Mouse (Mus musculus) midbrain, embryonic 10.5 days (tissue): ENCODE measurements around the gene Cdc42bpg. TPM values are rescaled to one million over a fixed set of nuclear protein-coding genes. Genes with fewer than 3 reads are reported as not detected.

Source experiments
- DNase-seq: peaks from one replicate; pipeline ENCODE4 v3.0.0-alpha.2; 2017; ENCODE audit warnings: low spot score
- H3K27ac ChIP-seq: fragments of 300-500 bp; sonication (generic); replicated peaks from 2 replicates; pipeline ENCODE4 v1.5.1; 2016; ENCODE audit warnings: mild to moderate bottlenecking
- H3K27me3 ChIP-seq: fragments of 300-500 bp; sonication (generic); 2 replicates; pipeline ENCODE4 v1.6.1; 2016; ENCODE audit warnings: low read depth, mild to moderate bottlenecking; ENCODE audit not compliant: poor library complexity, severe bottlenecking
- H3K36me3 ChIP-seq: fragments of 300-500 bp; sonication (generic); 2 replicates; pipeline ENCODE4 v1.6.1; 2016; ENCODE audit warnings: mild to moderate bottlenecking, moderate library complexity
- H3K4me1 ChIP-seq: fragments of 300-500 bp; sonication (generic); 2 replicates; pipeline ENCODE4 v1.6.1; 2016
- H3K4me3 ChIP-seq: fragments of 300-500 bp; sonication (generic); 2 replicates; pipeline ENCODE4 v1.5.1; 2016; ENCODE audit warnings: mild to moderate bottlenecking, moderate library complexity
- H3K9me3 ChIP-seq: fragments of 300-500 bp; sonication (generic); replicated peaks from 2 replicates; pipeline ENCODE4 v1.6.1; 2016; ENCODE audit warnings: mild to moderate bottlenecking
- WGBS: fragments of 180-500 bp; shearing (Covaris S2); methylation state at CpG from one replicate; pipeline ENCODE4 v1.1.7; 2016; 5-methylcytosine and 5-hydroxymethylcytosine counted together
- polyA plus RNA-seq: library from polyadenylated mRNA; unstranded; fragments of >200 nt; fragmentation: Nextera tagmentation; extraction: Ambion mirVana; gene quantifications from 2 replicates; pipeline ENCODE4 v1.2.1, GENCODE M21; 2016

Cdc42bpg gene
- polyA plus RNA-seq, 1 experiment from 2014 or later, result 0.11 TPM

GRCm38 (mm10) chr19:6291117-6291781 lies 15.0 kb upstream of the Cdc42bpg start:
- H3K27ac ChIP-seq, result peak overlapping the region; percentile 63; the same call in 1 of the 2 replicates
- peaks cover 92% of the 10 kb centered on the region for H3K36me3 ChIP-seq
- H3K27me3 ChIP-seq, result no peaks in the 10 kb centered on the region
- H3K4me3 ChIP-seq, result 0 out of 2 replicates have a peak overlapping the region, but pooled peaks have one; percentile 7
- H3K9me3 ChIP-seq, result no peaks in the 10 kb centered on the region
- DNase-seq, result no peak
- WGBS, result 85% methylated on average over 10 of the region's 10 CpGs
- peaks cover 16% of the 10 kb centered on the region; the same call in 1 of the 2 replicates for H3K4me1 ChIP-seq

- WGBS, result 91% methylated on average over 5 of the region's 5 CpGs
- Histone ChIP-seq H3K4me1 (peaks cover 12% of the 10 kb centered on the region; the same call in 1 of the 2 replicates), H3K27ac (no peak overlapping the region), H3K36me3 (peaks cover 92% of the 10 kb centered on the region), H3K9me3 (no peaks in the 10 kb centered on the region), H3K4me3 (no peak overlapping the region), H3K27me3 (no peaks in the 10 kb centered on the region)
- no peak for DNase-seq
Measured at GRCm38 (mm10) chr19:6292262-6292661, 14.0 kb upstream of the Cdc42bpg start.

GRCm38 (mm10) chr19:6294301-6294700 lies 12.0 kb upstream of the Cdc42bpg start:
- Histone ChIP-seq H3K4me3 (no peak overlapping the region), H3K27ac (no peak overlapping the region), H3K27me3 (no peaks in the 10 kb centered on the region), H3K4me1 (0 out of 2 replicates have a peak, but pooled peaks cover 6% of the 10 kb centered on the region), H3K36me3 (peaks cover 97% of the 10 kb centered on the region), H3K9me3 (no peaks in the 10 kb centered on the region)
- WGBS, result 94% methylated on average over 17 of the region's 17 CpGs
- no peak for DNase-seq

GRCm38 (mm10) chr19:6296551-6297210 lies 9.6 kb upstream of the Cdc42bpg start:
- DNase-seq, result no peak
- Histone ChIP-seq H3K36me3 (peaks cover 92% of the 10 kb centered on the region), H3K4me1 (peaks cover 6% of the 10 kb centered on the region), H3K27ac (no peak overlapping the region), H3K9me3 (no peaks in the 10 kb centered on the region), H3K4me3 (no peak overlapping the region), H3K27me3 (no peaks in the 10 kb centered on the region)
- 89% methylated on average over 5 of the region's 5 CpGs for WGBS

- no peaks in the 10 kb centered on the region for H3K27me3 ChIP-seq
- WGBS, result 93% methylated on average over 9 of the region's 9 CpGs
- H3K4me3 ChIP-seq, result no peak overlapping the region
- peaks cover 8% of the 10 kb centered on the region for H3K4me1 ChIP-seq
- peaks cover 82% of the 10 kb centered on the region for H3K36me3 ChIP-seq
- H3K27ac ChIP-seq, result no peak overlapping the region
- DNase-seq, result no peak
- H3K9me3 ChIP-seq, result no peaks in the 10 kb centered on the region
Measured at GRCm38 (mm10) chr19:6297641-6298040, 8.6 kb upstream of the Cdc42bpg start.

- no peaks in the 10 kb centered on the region for H3K27me3 ChIP-seq
- no peak overlapping the region for H3K4me3 ChIP-seq
- H3K4me1 ChIP-seq, result peaks cover 9% of the 10 kb centered on the region
- WGBS, result 84% methylated on average over 4 of the region's 4 CpGs
- H3K27ac ChIP-seq, result no peak overlapping the region
- peaks cover 68% of the 10 kb centered on the region for H3K36me3 ChIP-seq
- H3K9me3 ChIP-seq, result no peaks in the 10 kb centered on the region
- no peak for DNase-seq
Measured at GRCm38 (mm10) chr19:6299003-6299402, 7.3 kb upstream of the Cdc42bpg start.

- peaks cover 12% of the 10 kb centered on the region for H3K4me1 ChIP-seq
- no peaks in the 10 kb centered on the region for H3K9me3 ChIP-seq
- no peak for DNase-seq
- 80% methylated on average over 7 of the region's 7 CpGs for WGBS
- peak overlapping the region; percentile 60; the same call in 1 of the 2 replicates for H3K27ac ChIP-seq
- no peak overlapping the region for H3K4me3 ChIP-seq
- H3K27me3 ChIP-seq, result no peaks in the 10 kb centered on the region
- H3K36me3 ChIP-seq, result peaks cover 62% of the 10 kb centered on the region
Measured at GRCm38 (mm10) chr19:6299450-6300267, 6.6 kb upstream of the Cdc42bpg start.

- H3K4me1 ChIP-seq, result peaks cover 14% of the 10 kb centered on the region
- H3K27me3 ChIP-seq, result no peaks in the 10 kb centered on the region
- no peak overlapping the region for H3K27ac ChIP-seq
- DNase-seq, result no peak
- H3K36me3 ChIP-seq, result peaks cover 54% of the 10 kb centered on the region
- no peaks in the 10 kb centered on the region for H3K9me3 ChIP-seq
- 79% methylated on average over 7 of the region's 7 CpGs for WGBS
- H3K4me3 ChIP-seq, result no peak overlapping the region
Measured at GRCm38 (mm10) chr19:6300402-6300841, 5.8 kb upstream of the Cdc42bpg start.

- Histone ChIP-seq H3K27me3 (peaks cover under 1% of the 10 kb centered on the region; the same call in 1 of the 2 replicates), H3K9me3 (no peaks in the 10 kb centered on the region), H3K36me3 (peaks cover 37% of the 10 kb centered on the region), H3K4me3 (no peak overlapping the region), H3K4me1 (peaks cover 30% of the 10 kb centered on the region), H3K27ac (no peak overlapping the region)
- DNase-seq, result no peak
- 94% methylated on average over 5 of the region's 5 CpGs for WGBS
Measured at GRCm38 (mm10) chr19:6302114-6302513, 4.1 kb upstream of the Cdc42bpg start.

GRCm38 (mm10) chr19:6302522-6302921 lies 3.7 kb upstream of the Cdc42bpg start:
- Histone ChIP-seq H3K4me1 (peaks cover 34% of the 10 kb centered on the region), H3K4me3 (0 out of 2 replicates have a peak overlapping the region, but pooled peaks have one; percentile 7), H3K27me3 (peaks cover 5% of the 10 kb centered on the region), H3K36me3 (peaks cover 33% of the 10 kb centered on the region), H3K9me3 (no peaks in the 10 kb centered on the region), H3K27ac (no peak overlapping the region)
- WGBS, result 45% methylated on average over 4 of the region's 4 CpGs
- DNase-seq, result no peak

- WGBS, result 84% methylated on average over 6 of the region's 6 CpGs
- Histone ChIP-seq H3K4me1 (peaks cover 46% of the 10 kb centered on the region), H3K27me3 (peaks cover 10% of the 10 kb centered on the region), H3K27ac (0 out of 2 replicates have a peak overlapping the region, but pooled peaks have one; percentile 9), H3K36me3 (peaks cover 20% of the 10 kb centered on the region), H3K4me3 (no peak overlapping the region), H3K9me3 (no peaks in the 10 kb centered on the region)
- DNase-seq, result no peak
Measured at GRCm38 (mm10) chr19:6303831-6304230, 2.4 kb upstream of the Cdc42bpg start.

GRCm38 (mm10) chr19:6304787-6305516 lies 1.3 kb upstream of the Cdc42bpg start:
- WGBS, result 26% methylated on average over 5 of the region's 5 CpGs
- no peak overlapping the region for H3K4me3 ChIP-seq
- peak overlapping the region; percentile 7; the same call in 1 of the 2 replicates for H3K27ac ChIP-seq
- H3K27me3 ChIP-seq, result peaks cover 10% of the 10 kb centered on the region
- H3K36me3 ChIP-seq, result peaks cover 9% of the 10 kb centered on the region
- H3K4me1 ChIP-seq, result peaks cover 54% of the 10 kb centered on the region
- DNase-seq, result peak; percentile 88
- H3K9me3 ChIP-seq, result no peaks in the 10 kb centered on the region
